Mouse (Mus musculus) lung, postnatal 0 days (tissue): ENCODE measurements around the gene Fyb2.

ENCODE experiments used
- CTCF ChIP-seq: IDR thresholded peaks from 2 replicates; pipeline ENCODE4 v1.5.1; 2016; ENCODE audit warnings: antibody characterized with exemption, mild to moderate bottlenecking
- EP300 ChIP-seq: IDR thresholded peaks from 2 replicates; pipeline ENCODE4 v1.6.1; 2016; ENCODE audit warnings: antibody characterized with exemption, mild to moderate bottlenecking, control low read depth

- TF ChIP-seq CTCF: no peak
- no peak for TF ChIP-seq EP300
Observed at GRCm38 (mm10) chr4:104944482-104944881, 31.2 kb downstream of the Fyb2 start.
